Mouse (Mus musculus) CH12.LX (cell line): ENCODE results near the gene Zfp219.

ENCODE experiments used
- CTCF ChIP-seq, 2 experiments: IDR thresholded peaks in 1 of 2; conservative IDR thresholded peaks in 1 of 2; 2 replicates each; pipeline ENCODE4 v1.5.1; 2011 to 2012; ENCODE audit warnings: low read depth in 2 of 2, low read length in 2 of 2, improper control_type of control experiment in 1 of 2, inconsistent platforms in 1 of 2, mild to moderate bottlenecking in 1 of 2, moderate library complexity in 1 of 2
- EP300 ChIP-seq: IDR thresholded peaks from 2 replicates; pipeline ENCODE4 v1.6.1; 2011; ENCODE audit warnings: low read length, improper control_type of control experiment
- POLR2A ChIP-seq: IDR thresholded peaks from 2 replicates; pipeline ENCODE4 v1.6.1; 2011; ENCODE audit warnings: low read depth, mild to moderate bottlenecking, improper control_type of control experiment, low read length
- UBTF ChIP-seq: IDR thresholded peaks from 2 replicates; pipeline ENCODE4 v1.6.1; 2012; ENCODE audit warnings: low read depth, mild to moderate bottlenecking, inconsistent platforms, low read length, improper control_type of control experiment, moderate library complexity

GRCm38 (mm10) chr14:52014271-52014760 is 6.2 kb downstream of the Zfp219 start:
- TF ChIP-seq EP300 = no peak
- no peak for TF ChIP-seq CTCF (conservative IDR thresholded peaks at IDR 0.05 in 1 of 2, IDR thresholded peaks at IDR 0.05 in 1 of 2; ENCODE audit: low read depth in 2 of 2, low read length in 2 of 2)
- TF ChIP-seq POLR2A = no peak
- TF ChIP-seq UBTF = no peak
